11 mouse cellular contexts compared by ENCODE assay signal in the genomic region with DNA sequence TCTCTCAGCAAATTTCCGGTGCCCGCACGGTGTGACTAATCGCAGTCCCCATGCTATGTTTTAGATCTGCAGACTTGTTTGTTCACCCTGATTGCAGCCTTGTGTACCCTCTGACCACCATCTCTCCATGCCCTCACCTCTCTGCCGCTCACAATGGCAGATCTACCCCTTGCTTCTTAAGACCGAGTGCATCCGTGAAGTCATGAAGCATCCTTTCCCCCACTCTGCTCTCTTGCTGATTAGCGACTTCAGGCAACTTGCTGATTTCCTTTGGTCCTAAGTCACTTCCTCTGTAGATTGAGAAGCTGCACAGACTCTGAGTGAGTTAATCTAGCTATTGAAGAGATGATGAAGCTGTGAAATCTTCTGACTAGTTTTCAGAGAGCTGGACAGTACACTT. TPM values are rescaled to one million over a fixed set of nuclear protein-coding genes. Genes with fewer than 3 reads are reported as not detected.
DNase-seq lines count a peak whose midpoint lies in the region; ATAC-seq and TF ChIP-seq lines count a peak whose summit lies in the region.
"Had no signal": no experiment of that assay in that cellular context is flagged by ENCODE, and none has a peak within 500 bp of the region (broad histone marks: within the 10 kb centered on the region; RNA-seq: fewer than 3 reads in every experiment).

No protein-coding gene starts in this region.

- H3K4me2 ChIP-seq in liver, embryonic 11.5 days = no peak overlapping the region
- H3K4me2 ChIP-seq in midbrain, embryonic 11.5 days = no peak overlapping the region

- no peak for TF ChIP-seq CTCF in heart, adult 2 months (IDR thresholded peaks at IDR 0.05)
- no peak for TF ChIP-seq CTCF in liver, adult 2 months (IDR thresholded peaks at IDR 0.05; ENCODE audit: low read depth, low read length)
- no peak for TF ChIP-seq CTCF in bone marrow macrophage, adult 2 months (IDR thresholded peaks at IDR 0.05; ENCODE audit: low read depth, low read length)

- H3K27ac ChIP-seq in heart, adult 2 months = no peak overlapping the region
- no peak overlapping the region for H3K27ac ChIP-seq in liver, adult 2 months (replicated peaks; ENCODE audit: insufficient read depth, low read depth, low read length)
- no peak overlapping the region for H3K27ac ChIP-seq in liver, embryonic 11.5 days (ENCODE audit: low read depth, low read length)
- 0 out of 2 replicates have a peak overlapping the region, but pooled peaks have one; percentile 27 for H3K27ac ChIP-seq in bone marrow macrophage, adult 2 months (ENCODE audit: insufficient read depth, low read depth, low read length)
- H3K27ac ChIP-seq in midbrain, embryonic 11.5 days (ENCODE audit: low read depth, low read length) = no peak overlapping the region

- TF ChIP-seq EP300 in heart, adult 2 months (IDR thresholded peaks at IDR 0.05; ENCODE audit: insufficient read depth, low read depth, low read length) = no peak

- intact Hi-C loops in heart, adult 2 months (cut with DNase I) = no loop called here

- no peaks in the 10 kb centered on the region for H3K79me2 ChIP-seq in heart, adult 2 months (replicated peaks; ENCODE audit: control insufficient read depth, insufficient read depth, low read length)
- H3K79me2 ChIP-seq in liver, adult 2 months (ENCODE audit: control insufficient read depth, insufficient read depth, low read length) = no peaks in the 10 kb centered on the region

- no peaks in the 10 kb centered on the region for H3K9me3 ChIP-seq in liver, embryonic 11.5 days (ENCODE audit: control insufficient read depth, low read length)
- no peaks in the 10 kb centered on the region for H3K9me3 ChIP-seq in midbrain, embryonic 11.5 days (ENCODE audit: control insufficient read depth, low read length)

- no peak overlapping the region for H3K9ac ChIP-seq in heart, adult 2 months (ENCODE audit: low read depth, low read length)
- no peak overlapping the region for H3K9ac ChIP-seq in liver, adult 2 months (ENCODE audit: low read depth, low read length)
- H3K9ac ChIP-seq in liver, embryonic 11.5 days (ENCODE audit: low read depth, low read length) = no peak overlapping the region
- no peak overlapping the region for H3K9ac ChIP-seq in midbrain, embryonic 11.5 days (ENCODE audit: low read length)
- H3K9ac ChIP-seq: liver, postnatal 0 days had no signal

- no peaks in the 10 kb centered on the region for H3K36me3 ChIP-seq in heart, adult 2 months (ENCODE audit: control insufficient read depth, insufficient read depth, low read length)
- H3K36me3 ChIP-seq in liver, adult 2 months (ENCODE audit: control insufficient read depth, insufficient read depth, low read length) = no peaks in the 10 kb centered on the region
- H3K36me3 ChIP-seq in liver, embryonic 11.5 days (ENCODE audit: control insufficient read depth, insufficient read depth, low read length) = no peaks in the 10 kb centered on the region
- H3K36me3 ChIP-seq in midbrain, embryonic 11.5 days (ENCODE audit: control insufficient read depth, insufficient read depth, low read length) = no peaks in the 10 kb centered on the region

- no peak for DNase-seq in heart, adult 2 months
- no peak for DNase-seq in heart, adult 18-20 months
- DNase-seq in liver, adult 2 months (ENCODE audit: extremely low read depth, low read depth, low spot score) = peak; percentile 12
- DNase-seq in liver, embryonic 11.5 days (ENCODE audit: low spot score) = no peak
- no peak for DNase-seq in B cell, adult 2 months
- DNase-seq in midbrain, embryonic 11.5 days (ENCODE audit: low spot score, missing footprints) = no peak
- DNase-seq: thymus, adult 2 months had no signal

- peaks cover 3% of the 10 kb centered on the region for H3K4me1 ChIP-seq in heart, adult 2 months (ENCODE audit: control insufficient read depth, insufficient read depth, low read length)
- H3K4me1 ChIP-seq in liver, adult 2 months (ENCODE audit: control insufficient read depth, insufficient read depth, low read length) = peaks cover 3% of the 10 kb centered on the region; the same call in 1 of the 2 replicates
- H3K4me1 ChIP-seq in liver, embryonic 11.5 days (replicated peaks; ENCODE audit: control insufficient read depth, insufficient read depth, low read length) = no peaks in the 10 kb centered on the region
- H3K4me1 ChIP-seq in bone marrow macrophage, adult 2 months (ENCODE audit: control insufficient read depth, insufficient read depth, low read length) = peaks cover 46% of the 10 kb centered on the region
- H3K4me1 ChIP-seq in midbrain, embryonic 11.5 days (ENCODE audit: control insufficient read depth, insufficient read depth, low read length) = no peaks in the 10 kb centered on the region

- no peak for ATAC-seq in liver, embryonic 11.5 days (replicated peaks; ENCODE audit: low FRiP score)
- 0 out of 2 replicates have a peak, but pooled peaks have one; percentile 16 for ATAC-seq in megakaryocyte progenitor cell, adult 5-6 weeks (replicated peaks; ENCODE audit: poor library complexity)
- no peak for ATAC-seq in midbrain, embryonic 11.5 days (ENCODE audit: low FRiP score)

- TF ChIP-seq POLR2A in heart, adult 2 months (IDR thresholded peaks at IDR 0.05; ENCODE audit: insufficient read depth, low read depth, low read length) = no peak
- TF ChIP-seq POLR2A in liver, adult 2 months (IDR thresholded peaks at IDR 0.05; ENCODE audit: extremely low read depth, insufficient read depth, low read length) = no peak
- no peak for TF ChIP-seq POLR2A in bone marrow macrophage, adult 2 months (IDR thresholded peaks at IDR 0.05; ENCODE audit: borderline replicate concordance, low read depth, low read length)

- 47% methylated on average over 8 of the region's 8 CpGs for WGBS in heart, adult 2 months
- WGBS in liver, adult 2 months = 77% methylated on average over 8 of the region's 8 CpGs
- WGBS in liver, embryonic 11.5 days = 67% methylated on average over 8 of the region's 8 CpGs
- WGBS in midbrain, embryonic 11.5 days = 91% methylated on average over 8 of the region's 8 CpGs

- no peaks in the 10 kb centered on the region for H3K27me3 ChIP-seq in heart, adult 2 months (ENCODE audit: control insufficient read depth, insufficient read depth, low read length)
- no peaks in the 10 kb centered on the region for H3K27me3 ChIP-seq in liver, adult 2 months (ENCODE audit: control insufficient read depth, insufficient read depth, low read length)
- H3K27me3 ChIP-seq in liver, embryonic 11.5 days (replicated peaks; ENCODE audit: control insufficient read depth, insufficient read depth, low read length) = no peaks in the 10 kb centered on the region
- H3K27me3 ChIP-seq in midbrain, embryonic 11.5 days (ENCODE audit: control insufficient read depth, insufficient read depth, low read length) = no peaks in the 10 kb centered on the region

- peak overlapping the region; percentile 16; the same call in 1 of the 2 replicates for H3K4me3 ChIP-seq in heart, adult 2 months
- no peak overlapping the region for H3K4me3 ChIP-seq in liver, adult 2 months (ENCODE audit: insufficient read depth, low read depth, low read length)
- H3K4me3 ChIP-seq in liver, embryonic 11.5 days (ENCODE audit: low read depth, low read length) = no peak overlapping the region
- peak overlapping the region; percentile 32 for H3K4me3 ChIP-seq in bone marrow macrophage, adult 2 months (ENCODE audit: insufficient read depth, low read length)
- no peak overlapping the region for H3K4me3 ChIP-seq in midbrain, embryonic 11.5 days (ENCODE audit: low read depth, low read length)

RNA-seq across cellular contexts. Expression of a gene that starts 3.8 kb away (rescaled TPM):
- total RNA-seq in heart, adult 2 months (2021) = under 1 TPM in 1 of 2 experiments, not detected in 1; 0.80 TPM
- 2.5 and 20.2 TPM in 2 replicates for polyA plus RNA-seq in heart, adult 2 months (2012; rRNA removed)
- total RNA-seq in heart, adult 18-20 months (2021) = 10 to 100 TPM in 1 of 2 experiments, 1 to 10 TPM in 1; 2.6 to 10.5 TPM
- total RNA-seq in liver, adult 2 months (2014; rRNA removed) = 0.37 and 1.1 TPM in 2 replicates
- polyA plus RNA-seq in liver, adult 2 months (2012; rRNA removed) = 7.2 and 13.2 TPM in 2 replicates
- polyA plus RNA-seq in liver, embryonic 11.5 days (2014; fragmentation: Nextera tagmentation; extraction: Ambion mirVana) = not detected in 2 replicates
- polyA plus RNA-seq in bone marrow macrophage, adult 2 months (2012; ENCODE audit: insufficient read depth, insufficient read length, missing spikeins) = 18.6 and 24.6 TPM in 2 replicates
- total RNA-seq in megakaryocyte progenitor cell, adult 5-6 weeks (2015) = 1.1 and 4.7 TPM in 2 replicates
- 0.92 and 3.2 TPM in 2 replicates for total RNA-seq in megakaryocyte progenitor cell, adult 5-6 weeks (2017)
- polyA plus RNA-seq in midbrain, embryonic 11.5 days (2014; fragmentation: Nextera tagmentation; extraction: Ambion mirVana) = not detected in 2 replicates

RNA-seq across cellular contexts. Expression of a gene that starts 12.2 kb away (rescaled TPM):
- total RNA-seq in heart, adult 2 months (2021) = not detected
- not detected in 2 replicates for polyA plus RNA-seq in heart, adult 2 months (2012; rRNA removed)
- under 1 TPM in 1 of 2 experiments, not detected in 1; 0.26 TPM for total RNA-seq in heart, adult 18-20 months (2021)
- total RNA-seq in liver, adult 2 months (2014; rRNA removed) = not detected in 2 replicates
- polyA plus RNA-seq in liver, adult 2 months (2012; rRNA removed) = not detected in 2 replicates
- polyA plus RNA-seq in liver, embryonic 11.5 days (2014; fragmentation: Nextera tagmentation; extraction: Ambion mirVana) = not detected in 2 replicates
- not detected in 2 replicates for polyA plus RNA-seq in bone marrow macrophage, adult 2 months (2012; ENCODE audit: insufficient read depth, insufficient read length, missing spikeins)
- not detected in 2 replicates for total RNA-seq in megakaryocyte progenitor cell, adult 5-6 weeks (2015)
- not detected in 2 replicates for total RNA-seq in megakaryocyte progenitor cell, adult 5-6 weeks (2017)
- not detected in 2 replicates for polyA plus RNA-seq in midbrain, embryonic 11.5 days (2014; fragmentation: Nextera tagmentation; extraction: Ambion mirVana)
- polyA plus RNA-seq: cortical plate, adult 2 months; liver, postnatal 0 days had no signal

RNA-seq across cellular contexts. Expression of a gene that starts 44.3 kb away (rescaled TPM):
- 10 to 100 TPM; 12.6 to 13.7 TPM for total RNA-seq in heart, adult 2 months (2021)
- polyA plus RNA-seq in heart, adult 2 months (2012; rRNA removed) = 4.3 and 6.7 TPM in 2 replicates
- 1 to 10 TPM; 5.6 to 8.7 TPM for total RNA-seq in heart, adult 18-20 months (2021)
- total RNA-seq in liver, adult 2 months (2014; rRNA removed) = 92.1 and 125 TPM in 2 replicates
- 45.5 and 61.7 TPM in 2 replicates for polyA plus RNA-seq in liver, adult 2 months (2012; rRNA removed)
- 5.5 and 8.7 TPM in 2 replicates for polyA plus RNA-seq in liver, embryonic 11.5 days (2014; fragmentation: Nextera tagmentation; extraction: Ambion mirVana)
- 650 and 692 TPM in 2 replicates for polyA plus RNA-seq in bone marrow macrophage, adult 2 months (2012; ENCODE audit: insufficient read depth, insufficient read length, missing spikeins)
- 149 and 197 TPM in 2 replicates for total RNA-seq in megakaryocyte progenitor cell, adult 5-6 weeks (2015)
- 97.7 and 108 TPM in 2 replicates for total RNA-seq in megakaryocyte progenitor cell, adult 5-6 weeks (2017)
- 1.5 and 2.8 TPM in 2 replicates for polyA plus RNA-seq in midbrain, embryonic 11.5 days (2014; fragmentation: Nextera tagmentation; extraction: Ambion mirVana)

RNA-seq across cellular contexts. Expression of a gene that starts 58.7 kb away (rescaled TPM):
- 10 to 100 TPM; 21.5 to 25.4 TPM for total RNA-seq in heart, adult 2 months (2021)
- 13.0 and 14.1 TPM in 2 replicates for polyA plus RNA-seq in heart, adult 2 months (2012; rRNA removed)
- 10 to 100 TPM; 11.8 to 13.3 TPM for total RNA-seq in heart, adult 18-20 months (2021)
- total RNA-seq in liver, adult 2 months (2014; rRNA removed) = 8.7 and 14.1 TPM in 2 replicates
- 2.5 and 3.3 TPM in 2 replicates for polyA plus RNA-seq in liver, adult 2 months (2012; rRNA removed)
- polyA plus RNA-seq in liver, embryonic 11.5 days (2014; fragmentation: Nextera tagmentation; extraction: Ambion mirVana) = 14.7 and 16.1 TPM in 2 replicates
- 168 and 174 TPM in 2 replicates for polyA plus RNA-seq in bone marrow macrophage, adult 2 months (2012; ENCODE audit: insufficient read depth, insufficient read length, missing spikeins)
- 13.6 and 25.2 TPM in 2 replicates for total RNA-seq in megakaryocyte progenitor cell, adult 5-6 weeks (2015)
- 13.3 and 15.1 TPM in 2 replicates for total RNA-seq in megakaryocyte progenitor cell, adult 5-6 weeks (2017)
- 1.9 and 2.1 TPM in 2 replicates for polyA plus RNA-seq in midbrain, embryonic 11.5 days (2014; fragmentation: Nextera tagmentation; extraction: Ambion mirVana)

Comparison
In these comparisons a context has a peak if more than half of its experiments do, and no peak if none do; other contexts are left out.
1. H3K4me3 ChIP-seq: peak in heart, adult 2 months (single experiment) and bone marrow macrophage, adult 2 months (single experiment); none in liver, adult 2 months (single experiment), liver, embryonic 11.5 days (single experiment) and midbrain, embryonic 11.5 days (single experiment).
2. RNA of a gene that starts 44.3 kb away (polyA plus RNA-seq): 650 to 692 TPM in bone marrow macrophage, adult 2 months; 45.5 to 61.7 TPM in liver, adult 2 months, 5.5 to 8.7 TPM in liver, embryonic 11.5 days, 4.3 to 6.7 TPM in heart, adult 2 months and 1.5 to 2.8 TPM in midbrain, embryonic 11.5 days; every median in the first group is over 10 times any median in the second.